Mouse (Mus musculus) heart, adult 2 months (tissue): ENCODE results near the gene Actr5. TPM values are rescaled to one million over a fixed set of nuclear protein-coding genes. Genes with fewer than 3 reads are reported as not detected.

Source experiments
- DNase-seq, 2 experiments: peaks; one replicate each; pipeline ENCODE4 v3.0.0; 2021
- H3K27ac ChIP-seq: fragments of 200-600 bp; 2 replicates; pipeline ENCODE4 v1.8.1; 2022
- H3K27me3 ChIP-seq: fragments of 200-500 bp; 2 replicates; pipeline ENCODE4 v1.6.1; 2012; ENCODE audit warnings: mild to moderate bottlenecking, low read length, inconsistent platforms, mixed read lengths; ENCODE audit not compliant: control insufficient read depth, insufficient read depth
- H3K36me3 ChIP-seq: fragments of 200-500 bp; 2 replicates; pipeline ENCODE4 v1.6.1; 2012; ENCODE audit warnings: low read length, inconsistent platforms; ENCODE audit not compliant: control insufficient read depth, insufficient read depth
- H3K4me1 ChIP-seq: fragments of 200-500 bp; 2 replicates; pipeline ENCODE4 v1.6.1; 2011; ENCODE audit warnings: low read length; ENCODE audit not compliant: control insufficient read depth, insufficient read depth
- H3K4me3 ChIP-seq: fragments of 200-600 bp; 2 replicates; pipeline ENCODE4 v1.8.1; 2022
- H3K79me2 ChIP-seq: fragments of 200-500 bp; replicated peaks from 2 replicates; pipeline ENCODE4 v1.6.1; 2012; ENCODE audit warnings: mild to moderate bottlenecking, inconsistent platforms, low read length, moderate library complexity, mixed read lengths; ENCODE audit not compliant: control insufficient read depth, insufficient read depth
- H3K9ac ChIP-seq: fragments of 200-500 bp; 2 replicates; pipeline ENCODE4 v1.6.1; 2012; ENCODE audit warnings: low read depth, mild to moderate bottlenecking, control low read depth, inconsistent platforms, low read length, mixed read lengths
- CTCF ChIP-seq: fragments of 200-600 bp; IDR thresholded peaks from 2 replicates; pipeline ENCODE4 v1.8.1; 2022; ENCODE audit warnings: antibody characterized with exemption, mild to moderate bottlenecking, moderate library complexity
- EP300 ChIP-seq: fragments of 200-500 bp; IDR thresholded peaks from 2 replicates; pipeline ENCODE4 v1.6.1; 2011; ENCODE audit warnings: low read depth, low read length, control low read depth; ENCODE audit not compliant: insufficient read depth
- POLR2A ChIP-seq: fragments of 200-500 bp; IDR thresholded peaks from 2 replicates; pipeline ENCODE4 v1.6.1; 2011; ENCODE audit warnings: mild to moderate bottlenecking, low read depth, low read length, control low read depth; ENCODE audit not compliant: insufficient read depth
- WGBS: fragments of 180-500 bp; shearing (Covaris S2); methylation state at CpG from one replicate; pipeline ENCODE4 v1.1.7; 2018; 5-methylcytosine and 5-hydroxymethylcytosine counted together
- intact Hi-C: fragments of 180-260 bp; cut with DNase I; formaldehyde crosslinking; loops from one replicate; pipeline ENCODE4 v1.15.1; 2025
- polyA plus RNA-seq: library from polyadenylated mRNA; depleted of rRNA; stranded (reverse); fragments of >200 nt; gene quantifications from 2 replicates; pipeline ENCODE4 v1.2.3, GENCODE M21; 2012
- total RNA-seq, 2 experiments: library from RNA; stranded (reverse); gene quantifications; 2 replicates each; pipeline ENCODE4 v1.2.3; 2021

Actr5 gene
- total and polyA plus RNA-seq, 3 experiments: 3.5 to 6.4 (median 4.8) TPM

- Histone ChIP-seq H3K4me3 (no peak overlapping the region), H3K79me2 (no peaks in the 10 kb centered on the region), H3K36me3 (no peaks in the 10 kb centered on the region), H3K9ac (no peak overlapping the region), H3K27ac (no peak overlapping the region), H3K27me3 (no peaks in the 10 kb centered on the region), H3K4me1 (peaks cover 8% of the 10 kb centered on the region)
- TF ChIP-seq CTCF (peak; percentile 98), POLR2A (no peak), EP300 (peak; percentile 64; the same call in 1 of the 2 replicates)
- intact Hi-C loops: loop anchor here (2.0 to 10.0 kb wide), 3 partner anchors 14 to 212 kb away; no protein-coding TSS in a partner anchor
- 6% methylated on average over 4 of the region's 4 CpGs for WGBS
- DNase-seq: peak; percentile 69 to 80
These were observed 28.3 kb downstream of the Actr5 start for GRCm38 (mm10) chr2:158652985-158653384.

- no peak overlapping the region for H3K4me3 ChIP-seq
- peak in 1 of 2 experiments; percentile 65 for DNase-seq
- no peaks in the 10 kb centered on the region for H3K79me2 ChIP-seq
- 46% methylated on average over 9 of the region's 9 CpGs for WGBS
- H3K27me3 ChIP-seq: no peaks in the 10 kb centered on the region
- H3K27ac ChIP-seq: peak overlapping the region; percentile 63
- H3K36me3 ChIP-seq: no peaks in the 10 kb centered on the region
- H3K9ac ChIP-seq: no peak overlapping the region
- TF ChIP-seq CTCF: no peak
- no peak for TF ChIP-seq POLR2A
- peak; percentile 87; the same call in 1 of the 2 replicates for TF ChIP-seq EP300
- intact Hi-C loops: loop anchor here (10.0 kb wide), 1 partner anchor 210 kb away; no protein-coding TSS in a partner anchor
- peaks cover 15% of the 10 kb centered on the region for H3K4me1 ChIP-seq
These were observed 30.0 kb downstream of the Actr5 start for GRCm38 (mm10) chr2:158654717-158655116.

GRCm38 (mm10) chr2:158655806-158656205 lies 31.1 kb downstream of the Actr5 start:
- no peak for TF ChIP-seq EP300
- TF ChIP-seq POLR2A: no peak
- TF ChIP-seq CTCF: no peak
- DNase-seq: no peak
- Histone ChIP-seq H3K4me1 (peaks cover 15% of the 10 kb centered on the region), H3K27ac (no peak overlapping the region), H3K4me3 (no peak overlapping the region), H3K79me2 (no peaks in the 10 kb centered on the region), H3K9ac (no peak overlapping the region), H3K36me3 (no peaks in the 10 kb centered on the region), H3K27me3 (no peaks in the 10 kb centered on the region)
- intact Hi-C loops: loop anchor here (2.0 to 10.0 kb wide), 2 partner anchors 79 to 209 kb away; no protein-coding TSS in a partner anchor
- 40% methylated on average over 4 of the region's 4 CpGs for whole genome bisulfite sequencing

- Histone ChIP-seq H3K4me1 (peaks cover 15% of the 10 kb centered on the region), H3K27ac (peak overlapping the region; percentile 73)
- TF ChIP-seq CTCF: no peak
- TF ChIP-seq EP300: peak; percentile 40; the same call in 1 of the 2 replicates
- TF ChIP-seq POLR2A: no peak
These were observed 34.1 kb downstream of the Actr5 start for GRCm38 (mm10) chr2:158658822-158659221.

GRCm38 (mm10) chr2:158659346-158659745 lies 34.7 kb downstream of the Actr5 start:
- WGBS: 79% methylated on average over 3 of the region's 3 CpGs

More at GRCm38 (mm10) chr2:158658822-158659221, 34.1 kb downstream of the Actr5 start:
- peak; percentile 52 to 59 for DNase-seq
- 31% methylated on average over 6 of the region's 6 CpGs for WGBS
- no peak overlapping the region for H3K9ac ChIP-seq
- no peak overlapping the region for H3K4me3 ChIP-seq
- H3K79me2 ChIP-seq: no peaks in the 10 kb centered on the region
- no peaks in the 10 kb centered on the region for H3K27me3 ChIP-seq
- intact Hi-C loops: loop anchor here (10.0 kb wide), 1 partner anchor 206 kb away; no protein-coding TSS in a partner anchor
- no peaks in the 10 kb centered on the region for H3K36me3 ChIP-seq

GRCm38 (mm10) chr2:158665098-158665497 lies 40.4 kb downstream of the Actr5 start, which contains the start of gene Ppp1r16b:
TSS of gene Ppp1r16b (plus strand) at chr2:158665398.
- H3K4me3 ChIP-seq: no peak within 1 kb of the TSS
- peaks cover 1% of the 10 kb centered on the region for H3K4me1 ChIP-seq
- H3K79me2 ChIP-seq: no peaks in the 10 kb centered on the region
- no peak for DNase-seq
- WGBS: 43% methylated on average over 4 of the region's 4 CpGs
- intact Hi-C loops: no loop called here
- H3K27ac ChIP-seq: peak within 1 kb of the TSS; percentile 91
- H3K27me3 ChIP-seq: no peaks in the 10 kb centered on the region; the same call in 1 of the 2 replicates
- no peaks in the 10 kb centered on the region for H3K36me3 ChIP-seq
- TF ChIP-seq CTCF (no peak), POLR2A (no peak), EP300 (no peak)
- H3K9ac ChIP-seq: no peak within 1 kb of the TSS

More at GRCm38 (mm10) chr2:158659346-158659745, 34.7 kb downstream of the Actr5 start:
- Histone ChIP-seq H3K9ac (no peak overlapping the region), H3K27me3 (no peaks in the 10 kb centered on the region), H3K36me3 (no peaks in the 10 kb centered on the region), H3K79me2 (no peaks in the 10 kb centered on the region), H3K27ac (peak overlapping the region; percentile 73), H3K4me1 (peaks cover 13% of the 10 kb centered on the region), H3K4me3 (no peak overlapping the region)
- no peak for DNase-seq
- intact Hi-C loops: loop anchor here (10.0 kb wide), 1 partner anchor 205 kb away; no protein-coding TSS in a partner anchor
- no peak for TF ChIP-seq EP300
- TF ChIP-seq POLR2A: no peak
- no peak for TF ChIP-seq CTCF
